In the genomic region with DNA sequence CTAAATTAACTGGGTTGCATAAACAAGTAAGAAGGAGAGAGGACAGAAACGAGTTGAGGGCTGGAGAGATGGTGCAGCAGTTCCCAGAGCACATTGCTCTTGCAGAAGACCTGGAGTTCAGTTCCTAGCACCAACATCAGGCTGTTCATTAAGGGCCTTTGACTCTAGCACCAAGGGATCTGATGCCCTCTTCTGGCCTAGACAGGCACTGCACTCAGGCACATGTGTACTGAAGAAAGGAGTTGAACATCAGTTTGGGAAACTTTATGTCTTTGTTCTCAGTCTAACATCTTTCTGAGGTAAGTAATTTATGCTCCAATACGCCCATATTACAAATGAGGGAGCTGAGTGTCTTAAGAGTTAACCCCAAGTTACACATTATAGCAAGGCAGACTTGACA, we compare ENCODE assay signal across 10 mouse cellular contexts.
DNase-seq lines count a peak whose midpoint lies in the region; ATAC-seq and TF ChIP-seq lines count a peak whose summit lies in the region.
"Had no signal": no experiment of that assay in that cellular context is flagged by ENCODE, and none has a peak within 500 bp of the region (broad histone marks: within the 10 kb centered on the region; RNA-seq: fewer than 3 reads in every experiment).

No protein-coding gene starts in this region.

- no peak for TF ChIP-seq EP300 in liver, embryonic 14.5 days (IDR thresholded peaks at IDR 0.05; ENCODE audit: low read depth)

- WGBS in liver, embryonic 14.5 days (ENCODE audit: insufficient replicate concordance), result 25% methylated on average over 2 of the region's 2 CpGs
- 63% methylated on average over 2 of the region's 2 CpGs for WGBS in liver, embryonic 11.5 days

- no peak overlapping the region for H3K9ac ChIP-seq in liver, embryonic 14.5 days (replicated peaks)
- H3K9ac ChIP-seq in liver, embryonic 11.5 days (ENCODE audit: low read depth, low read length), result no peak overlapping the region
- H3K9ac ChIP-seq: hindbrain, embryonic 15.5 days had no signal

- no peaks in the 10 kb centered on the region for H3K27me3 ChIP-seq in liver, embryonic 14.5 days (ENCODE audit: control insufficient read depth, insufficient read depth, low read length)
- no peaks in the 10 kb centered on the region for H3K27me3 ChIP-seq in liver, embryonic 11.5 days (replicated peaks; ENCODE audit: control insufficient read depth, insufficient read depth, low read length)
- H3K27me3 ChIP-seq: hindbrain, embryonic 15.5 days had no signal

- TF ChIP-seq CTCF in liver, embryonic 14.5 days (IDR thresholded peaks at IDR 0.05; ENCODE audit: low read depth), result peak; percentile 56

- H3K27ac ChIP-seq in liver, embryonic 14.5 days, result no peak overlapping the region
- no peak overlapping the region for H3K27ac ChIP-seq in liver, embryonic 11.5 days (ENCODE audit: low read depth, low read length)
- H3K27ac ChIP-seq: hindbrain, embryonic 15.5 days had no signal

- DNase-seq in embryo, embryonic 10 days (ENCODE audit: low spot score), result peak; percentile 62
- no peak for DNase-seq in embryo, embryonic 11 days
- DNase-seq in liver, embryonic 14.5 days (ENCODE audit: low read depth in 3 of 3, low spot score in 3 of 3), result no peak
- no peak for DNase-seq in liver, embryonic 11.5 days (ENCODE audit: low spot score)
- DNase-seq in WW6 (ENCODE audit: low read depth, low spot score), result peak; percentile 29
- DNase-seq in mesoderm, embryonic 11.5 days (ENCODE audit: low read depth, low spot score), result peak; percentile 15
- DNase-seq in gastrocnemius, postnatal 25 days, result no peak
- no peak for DNase-seq in layer of hippocampus, adult 9-10 months (ENCODE audit: low spot score)

- no peak for ATAC-seq in liver, embryonic 14.5 days (ENCODE audit: insufficient read depth)
- ATAC-seq in liver, embryonic 11.5 days (replicated peaks; ENCODE audit: low FRiP score), result no peak

- H3K4me2 ChIP-seq in liver, embryonic 14.5 days (ENCODE audit: low read depth), result no peak overlapping the region
- no peak overlapping the region for H3K4me2 ChIP-seq in liver, embryonic 11.5 days
- H3K4me2 ChIP-seq: hindbrain, embryonic 15.5 days had no signal

- H3K4me3 ChIP-seq in liver, embryonic 14.5 days (ENCODE audit: insufficient read depth in 1 of 2, low read depth in 2 of 2, low read length in 2 of 2), result no peak overlapping the region
- H3K4me3 ChIP-seq in liver, embryonic 11.5 days (ENCODE audit: low read depth, low read length), result no peak overlapping the region
- H3K4me3 ChIP-seq: erythroblast, embryonic 14.5 days; hindbrain, embryonic 15.5 days had no signal

- H3K4me1 ChIP-seq in liver, embryonic 14.5 days (replicated peaks; ENCODE audit: control insufficient read depth in 2 of 2, insufficient read depth in 2 of 2, low read length in 1 of 2), result no peaks in the 10 kb centered on the region
- no peaks in the 10 kb centered on the region for H3K4me1 ChIP-seq in liver, embryonic 11.5 days (replicated peaks; ENCODE audit: control insufficient read depth, insufficient read depth, low read length)
- H3K4me1 ChIP-seq: hindbrain, embryonic 15.5 days had no signal

- H3K9me3 ChIP-seq in liver, embryonic 14.5 days (ENCODE audit: control insufficient read depth, low read length), result no peaks in the 10 kb centered on the region
- H3K9me3 ChIP-seq in liver, embryonic 11.5 days (ENCODE audit: control insufficient read depth, low read length), result no peaks in the 10 kb centered on the region
- H3K9me3 ChIP-seq: hindbrain, embryonic 15.5 days had no signal

- no peaks in the 10 kb centered on the region for H3K36me3 ChIP-seq in liver, embryonic 14.5 days (replicated peaks; ENCODE audit: control insufficient read depth, insufficient read depth, low read depth)
- no peaks in the 10 kb centered on the region for H3K36me3 ChIP-seq in liver, embryonic 11.5 days (ENCODE audit: control insufficient read depth, insufficient read depth, low read length)
- H3K36me3 ChIP-seq: hindbrain, embryonic 15.5 days had no signal

Comparison
In these comparisons a context has a peak if more than half of its experiments do, and no peak if none do; other contexts are left out.
1. DNase-seq: peak in embryo, embryonic 10 days (single experiment), WW6 (single experiment) and mesoderm, embryonic 11.5 days (single experiment); none in embryo, embryonic 11 days (single experiment), liver, embryonic 14.5 days (0 of 3), liver, embryonic 11.5 days (single experiment), gastrocnemius, postnatal 25 days (single experiment) and layer of hippocampus, adult 9-10 months (single experiment).